In genomic region chr16:24130646-24131045, GRCm38 (mm10) we compare ENCODE assay signal across 32 mouse cellular contexts.
"Had no signal": no experiment of that assay in that cellular context is flagged by ENCODE, and none has a peak within 500 bp of the region (broad histone marks: within the 10 kb centered on the region; RNA-seq: fewer than 3 reads in every experiment).

No protein-coding gene starts in this region.

- H3K4me1 ChIP-seq: limb, embryonic 13.5 days; liver, embryonic 15.5 days; lung, embryonic 15.5 days; midbrain, embryonic 13.5 days; midbrain, embryonic 15.5 days had no signal

- H3K9me3 ChIP-seq: limb, embryonic 10.5 days; limb, embryonic 12.5 days; limb, embryonic 13.5 days; limb, embryonic 15.5 days; liver, embryonic 12.5 days; liver, embryonic 13.5 days; liver, embryonic 15.5 days; lung, embryonic 15.5 days; megakaryocyte, embryonic 14.5 days; midbrain, embryonic 10.5 days; midbrain, embryonic 12.5 days; midbrain, embryonic 13.5 days; midbrain, embryonic 15.5 days had no signal

- H3K4me2 ChIP-seq: limb, embryonic 12.5 days; limb, embryonic 13.5 days; limb, embryonic 15.5 days; liver, embryonic 11.5 days; liver, embryonic 12.5 days; liver, embryonic 13.5 days; liver, embryonic 15.5 days; lung, embryonic 14.5 days; lung, embryonic 15.5 days; midbrain, embryonic 11.5 days; midbrain, embryonic 12.5 days; midbrain, embryonic 13.5 days; midbrain, embryonic 15.5 days had no signal

- ATAC-seq: liver, embryonic 12.5 days; liver, postnatal 0 days; lung, postnatal 0 days; midbrain, embryonic 13.5 days; midbrain, embryonic 15.5 days; midbrain, embryonic 16.5 days had no signal

- H3K4me3 ChIP-seq: left cerebral cortex, adult 2 months; limb, embryonic 10.5 days; limb, embryonic 12.5 days; limb, embryonic 13.5 days; limb, embryonic 15.5 days; liver, embryonic 12.5 days; liver, embryonic 13.5 days; liver, embryonic 15.5 days; lung, embryonic 15.5 days; megakaryocyte, embryonic 14.5 days; midbrain, embryonic 10.5 days; midbrain, embryonic 12.5 days; midbrain, embryonic 13.5 days; midbrain, embryonic 15.5 days; myocyte had no signal

- DNase-seq: left cerebral cortex, postnatal 4 days; liver; liver, embryonic 13.5 days; liver, postnatal 0 days; lung, adult 18-20 months; lung, adult 2 months; lung, embryonic 14.5 days; lung, postnatal 10 days; lung, postnatal 14 days; lung, postnatal 36 days; lung, postnatal 4 days; midbrain, embryonic 14.5 days had no signal

- H3K9ac ChIP-seq: limb, embryonic 12.5 days; limb, embryonic 13.5 days; limb, embryonic 15.5 days; liver, embryonic 12.5 days; liver, embryonic 13.5 days; liver, embryonic 14.5 days; liver, embryonic 15.5 days; liver, postnatal 0 days; lung, embryonic 14.5 days; lung, embryonic 15.5 days; midbrain, embryonic 12.5 days; midbrain, embryonic 13.5 days; midbrain, embryonic 15.5 days had no signal

- H3K27me3 ChIP-seq: limb, embryonic 13.5 days; limb, embryonic 15.5 days; liver, embryonic 12.5 days; liver, embryonic 13.5 days; liver, embryonic 15.5 days; lung, embryonic 15.5 days; midbrain, embryonic 12.5 days; midbrain, embryonic 13.5 days; midbrain, embryonic 15.5 days had no signal

- H3K36me3 ChIP-seq: limb, embryonic 10.5 days; limb, embryonic 12.5 days; limb, embryonic 13.5 days; limb, embryonic 15.5 days; liver, embryonic 12.5 days; liver, embryonic 13.5 days; liver, embryonic 15.5 days; lung, embryonic 15.5 days; midbrain, embryonic 10.5 days; midbrain, embryonic 12.5 days; midbrain, embryonic 13.5 days; midbrain, embryonic 15.5 days had no signal

- H3K27ac ChIP-seq: left cerebral cortex, adult 2 months; limb, embryonic 10.5 days; limb, embryonic 12.5 days; limb, embryonic 13.5 days; limb, embryonic 15.5 days; liver, embryonic 12.5 days; liver, embryonic 13.5 days; liver, embryonic 14.5 days; liver, embryonic 15.5 days; lung, embryonic 15.5 days; macrophage; midbrain, embryonic 10.5 days; midbrain, embryonic 12.5 days; midbrain, embryonic 13.5 days; midbrain, embryonic 15.5 days had no signal
